Mouse (Mus musculus) CH12.LX (cell line): ENCODE results near the gene Spsb4. TPM values are rescaled to one million over a fixed set of nuclear protein-coding genes. Genes with fewer than 3 reads are reported as not detected.
A peak's percentile ranks its signal among the peaks of the same experiment; 100 is the strongest.

Experiments
- DNase-seq: peaks from one replicate; pipeline ENCODE4 v3.0.0-alpha.2; 2013; ENCODE audit errors: extremely low read depth
- H3K27ac ChIP-seq: 2 replicates; pipeline ENCODE4 v1.5.1; 2012; ENCODE audit warnings: low read depth, mild to moderate bottlenecking, control low read depth, moderate library complexity; ENCODE audit not compliant: insufficient read depth
- H3K27me3 ChIP-seq: replicated peaks from 2 replicates; pipeline ENCODE3; 2012; ENCODE audit warnings: inconsistent platforms
- H3K36me3 ChIP-seq, 2 experiments: replicated peaks in 1 of 2; 2 replicates each; pipeline versions ENCODE3 to v1.6.1; 2012; ENCODE audit warnings: inconsistent platforms in 1 of 2, low read length in 1 of 2, mild to moderate bottlenecking in 1 of 2, mixed read lengths in 1 of 2, moderate library complexity in 1 of 2; ENCODE audit not compliant: control insufficient read depth in 1 of 2, insufficient read depth in 1 of 2
- H3K4me1 ChIP-seq, 2 experiments: 2 replicates each; pipeline ENCODE4 v1.6.1; 2012; ENCODE audit warnings: inconsistent platforms in 1 of 2, moderate library complexity in 1 of 2; ENCODE audit not compliant: insufficient read depth in 2 of 2, control insufficient read depth in 1 of 2
- H3K4me2 ChIP-seq: 2 replicates; pipeline ENCODE4 v1.6.1; 2012; ENCODE audit warnings: low read depth, mild to moderate bottlenecking, control low read depth; ENCODE audit not compliant: poor library complexity, insufficient read depth, severe bottlenecking
- H3K4me3 ChIP-seq, 3 experiments: fragments of 150-350 bp in 1 of 3; sonication (generic) in 1 of 3; replicated peaks in 1 of 3; 2 replicates each; pipeline versions ENCODE3 to v1.5.1; 2011 to 2012; ENCODE audit warnings: low read depth in 2 of 3, low read length in 2 of 3, mild to moderate bottlenecking in 2 of 3, moderate library complexity in 2 of 3, control low read depth in 1 of 3, improper control_type of control experiment in 1 of 3, inconsistent platforms in 1 of 3, mixed read lengths in 1 of 3; ENCODE audit not compliant: poor library complexity in 1 of 3
- H3K79me2 ChIP-seq: replicated peaks from 2 replicates; pipeline ENCODE4 v1.6.1; 2012; ENCODE audit warnings: mild to moderate bottlenecking, moderate library complexity; ENCODE audit not compliant: control insufficient read depth, poor library complexity, insufficient read depth, severe bottlenecking; ENCODE audit errors: extremely low read depth
- H3K9ac ChIP-seq: 2 replicates; pipeline ENCODE4 v1.6.1; 2012; ENCODE audit warnings: low read depth, mild to moderate bottlenecking, control low read depth, moderate library complexity; ENCODE audit not compliant: insufficient read depth
- H3K9me3 ChIP-seq: replicated peaks from 2 replicates; pipeline ENCODE3; 2012; ENCODE audit warnings: low read length, inconsistent platforms, mixed read lengths
- CHD1 ChIP-seq: IDR thresholded peaks from 2 replicates; pipeline ENCODE4 v1.6.1; 2012; ENCODE audit warnings: low read depth, low read length, improper control_type of control experiment, inconsistent platforms
- CHD2 ChIP-seq: IDR thresholded peaks from 2 replicates; pipeline ENCODE4 v1.6.1; 2011; ENCODE audit warnings: low read length, improper control_type of control experiment
- CTCF ChIP-seq, 2 experiments: IDR thresholded peaks in 1 of 2; conservative IDR thresholded peaks in 1 of 2; 2 replicates each; pipeline ENCODE4 v1.5.1; 2011 to 2012; ENCODE audit warnings: low read depth in 2 of 2, low read length in 2 of 2, improper control_type of control experiment in 1 of 2, inconsistent platforms in 1 of 2, mild to moderate bottlenecking in 1 of 2, moderate library complexity in 1 of 2
- E2F4 ChIP-seq: IDR thresholded peaks from 2 replicates; pipeline ENCODE4 v1.6.1; 2011; ENCODE audit warnings: low read depth, low read length, improper control_type of control experiment; ENCODE audit not compliant: insufficient replicate concordance
- ELF1 ChIP-seq: IDR thresholded peaks from 2 replicates; pipeline ENCODE4 v1.6.1; 2014; ENCODE audit warnings: low read depth, mild to moderate bottlenecking, inconsistent platforms, low read length, improper control_type of control experiment
- EP300 ChIP-seq: IDR thresholded peaks from 2 replicates; pipeline ENCODE4 v1.6.1; 2011; ENCODE audit warnings: low read length, improper control_type of control experiment
- ETS1 ChIP-seq: conservative IDR thresholded peaks from 2 replicates; pipeline ENCODE4 v1.6.1; 2012; ENCODE audit warnings: low read depth, mild to moderate bottlenecking, inconsistent platforms, low read length, improper control_type of control experiment, moderate library complexity
- GABPA ChIP-seq: IDR thresholded peaks from 2 replicates; pipeline ENCODE4 v1.6.1; 2012; ENCODE audit warnings: low read depth, low read length, improper control_type of control experiment, inconsistent platforms; ENCODE audit not compliant: insufficient replicate concordance
- HCFC1 ChIP-seq: IDR thresholded peaks from 2 replicates; pipeline ENCODE4 v1.6.1; 2012; ENCODE audit warnings: low read depth, mild to moderate bottlenecking, inconsistent platforms, low read length, improper control_type of control experiment
- IRF4 ChIP-seq: IDR thresholded peaks from 2 replicates; pipeline ENCODE4 v1.6.1; 2014; ENCODE audit warnings: low read depth, mild to moderate bottlenecking, inconsistent platforms, low read length, improper control_type of control experiment
- KAT2A ChIP-seq: IDR thresholded peaks from 2 replicates; pipeline ENCODE4 v1.6.1; 2012; ENCODE audit warnings: low read length, improper control_type of control experiment, inconsistent platforms; ENCODE audit not compliant: insufficient replicate concordance
- MAX ChIP-seq: IDR thresholded peaks from 2 replicates; pipeline ENCODE4 v1.6.1; 2011; ENCODE audit warnings: low read length, improper control_type of control experiment
- MAZ ChIP-seq: IDR thresholded peaks from 2 replicates; pipeline ENCODE4 v1.6.1; 2012; ENCODE audit warnings: low read depth, mild to moderate bottlenecking, inconsistent platforms, low read length, improper control_type of control experiment, moderate library complexity
- MEF2A ChIP-seq: IDR thresholded peaks from 2 replicates; pipeline ENCODE4 v1.6.1; 2014; ENCODE audit warnings: low read depth, mild to moderate bottlenecking, inconsistent platforms, low read length, improper control_type of control experiment, borderline replicate concordance
- MXI1 ChIP-seq: IDR thresholded peaks from 2 replicates; pipeline ENCODE4 v1.6.1; 2011; ENCODE audit warnings: mild to moderate bottlenecking, low read depth, low read length, improper control_type of control experiment
- NRF1 ChIP-seq: IDR thresholded peaks from 2 replicates; pipeline ENCODE4 v1.6.1; 2014; ENCODE audit warnings: low read depth, mild to moderate bottlenecking, inconsistent platforms, low read length, improper control_type of control experiment, moderate library complexity
- SIN3A ChIP-seq: IDR thresholded peaks from 2 replicates; pipeline ENCODE4 v1.6.1; 2012; ENCODE audit warnings: low read length, improper control_type of control experiment, inconsistent platforms
- TBP ChIP-seq: conservative IDR thresholded peaks from 2 replicates; pipeline ENCODE4 v1.6.1; 2011; ENCODE audit warnings: low read depth, low read length, improper control_type of control experiment
- UBTF ChIP-seq: IDR thresholded peaks from 2 replicates; pipeline ENCODE4 v1.6.1; 2012; ENCODE audit warnings: low read depth, mild to moderate bottlenecking, inconsistent platforms, low read length, improper control_type of control experiment, moderate library complexity
- USF2 ChIP-seq: conservative IDR thresholded peaks from 2 replicates; pipeline ENCODE4 v1.6.1; 2011; ENCODE audit warnings: low read depth, low read length, improper control_type of control experiment
- ZKSCAN1 ChIP-seq: IDR thresholded peaks from 2 replicates; pipeline ENCODE4 v1.6.1; 2012; ENCODE audit warnings: low read depth, inconsistent platforms, low read length, improper control_type of control experiment, borderline replicate concordance
- ZNF384 ChIP-seq: IDR thresholded peaks from 2 replicates; pipeline ENCODE4 v1.6.1; 2012; ENCODE audit warnings: low read depth, low read length, improper control_type of control experiment, inconsistent platforms
- dilution Hi-C: fragments of 300-500 bp; cut with MboI; formaldehyde crosslinking; loops from 2 replicates; pipeline ENCODE4 v1.14.3; 2020; ENCODE audit warnings: low sequenced_read_pairs; ENCODE audit not compliant: extremely low pct_unique_long_range_greater_than_20kb, extremely low pct_ligation_motif_present
- in situ Hi-C: fragments of 300-500 bp; cut with MboI; formaldehyde crosslinking; loops from 3 replicates; pipeline ENCODE4 v1.14.3; 2019; ENCODE audit warnings: low sequenced_read_pairs, low pct_ligation_motif_present, low pct_unique_long_range_greater_than_20kb, mixed read lengths
- polyA plus RNA-seq: library from polyadenylated mRNA; unstranded; fragments of >175 nt; gene quantifications from 2 replicates; pipeline ENCODE4 v1.2.1, GENCODE M21; 2012; ENCODE audit warnings: low read depth; ENCODE audit not compliant: insufficient read length
- total RNA-seq, 2 experiments: library from RNA; depleted of rRNA; stranded (reverse); fragments of 300-350 nt in 1 of 2; fragments of >200 nt in 1 of 2; gene quantifications; 2 replicates each; pipeline ENCODE4 v1.2.3; 2012 to 2014

Gene Spsb4
- total and polyA plus RNA-seq, 3 experiments: not detected

DNA sequence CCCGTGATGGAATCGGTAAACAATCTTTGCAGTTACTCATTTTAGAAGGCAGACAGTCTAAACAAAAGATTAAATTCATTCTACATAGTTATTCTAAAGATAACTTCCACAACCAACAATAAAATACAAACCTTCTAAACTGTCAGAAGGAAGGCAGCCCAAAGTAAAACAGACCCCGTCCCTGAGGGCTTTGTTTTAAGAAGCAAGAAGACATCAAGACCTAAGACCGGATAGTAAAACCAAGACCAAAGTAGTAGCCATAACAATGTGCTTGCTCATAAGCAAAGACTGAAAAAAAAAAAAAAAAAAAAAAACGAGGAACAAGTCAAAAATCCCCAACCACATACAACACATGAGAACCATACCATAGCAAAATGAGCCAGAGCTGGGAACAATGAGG lies 15.5 kb downstream of the Spsb4 start:
- H3K36me3 ChIP-seq: no peaks in the 10 kb centered on the region
- DNase-seq: no peak
- H3K27ac ChIP-seq: no peak overlapping the region
- no peak overlapping the region for H3K4me3 ChIP-seq
- peaks cover 18% of the 10 kb centered on the region for H3K27me3 ChIP-seq
- dilution Hi-C loops: no loop called here
- H3K9me3 ChIP-seq: peaks cover 5% of the 10 kb centered on the region
- in situ Hi-C loops: no loop called here
- TF ChIP-seq ZNF384 (peak; percentile 81), CHD2 (no peak)
- TF ChIP-seq, all 38 proteins: peak for 1
- Histone ChIP-seq H3K4me1 (no peaks in the 10 kb centered on the region), H3K79me2 (no peaks in the 10 kb centered on the region), H3K9ac (no peak overlapping the region), H3K4me2 (no peak overlapping the region)

DNA sequence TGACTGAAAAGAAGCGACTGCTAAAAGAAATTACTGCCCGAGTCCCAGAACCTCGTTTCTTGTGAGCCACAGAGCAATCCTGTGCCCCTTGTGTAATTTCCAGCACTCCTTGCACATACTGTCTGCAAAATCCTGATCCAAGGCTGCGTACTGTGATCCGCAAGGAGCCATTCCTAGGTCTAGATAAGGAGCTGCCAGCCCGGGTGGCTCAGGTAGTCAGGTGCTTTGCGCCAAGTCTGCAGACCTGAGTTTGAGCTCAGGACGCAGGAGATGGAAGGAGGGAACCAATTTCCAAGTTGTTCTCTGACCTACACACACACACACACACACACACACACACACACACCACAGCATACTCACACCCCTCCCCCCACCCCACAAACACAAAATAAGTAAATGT lies 16.0 kb downstream of the Spsb4 start:
- TF ChIP-seq ELF1 (no peak), MXI1 (no peak), ETS1 (no peak), NRF1 (no peak), EP300 (no peak), GABPA (no peak), HCFC1 (no peak), ZKSCAN1 (no peak), MAX (no peak), SIN3A (no peak), UBTF (no peak), KAT2A (no peak)
- no peaks in the 10 kb centered on the region for H3K9me3 ChIP-seq
- H3K4me2 ChIP-seq: no peak overlapping the region
- dilution Hi-C loops (no loop called here), in situ Hi-C loops (no loop called here)
- DNase-seq: no peak
- H3K27me3 ChIP-seq: peaks cover 21% of the 10 kb centered on the region
- no peak overlapping the region for H3K9ac ChIP-seq
- H3K79me2 ChIP-seq: no peaks in the 10 kb centered on the region
- no peaks in the 10 kb centered on the region for H3K36me3 ChIP-seq
- no peak overlapping the region for H3K27ac ChIP-seq
- no peak overlapping the region for H3K4me3 ChIP-seq
- H3K4me1 ChIP-seq: no peaks in the 10 kb centered on the region

DNA sequence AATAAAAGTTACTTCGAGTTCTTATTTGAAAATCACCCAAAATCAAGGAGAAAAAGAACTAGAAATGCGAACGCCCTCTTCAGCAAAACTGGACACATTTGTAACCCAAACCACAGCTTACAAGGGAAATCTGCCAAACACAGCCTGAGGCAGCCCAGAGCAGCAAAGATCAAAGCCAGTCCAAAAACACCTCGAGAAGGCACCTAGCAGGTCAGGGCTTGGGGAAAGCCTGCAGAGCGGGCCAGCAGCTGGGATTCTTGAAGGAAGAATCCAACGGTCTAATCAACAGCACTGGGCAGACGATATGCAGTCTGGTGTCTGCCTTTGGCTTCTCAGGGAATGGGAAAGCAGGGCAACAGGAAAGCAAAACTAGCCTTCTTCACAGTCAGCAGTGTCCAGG lies 16.6 kb downstream of the Spsb4 start:
- Histone ChIP-seq H3K27ac (no peak overlapping the region), H3K4me2 (no peak overlapping the region), H3K27me3 (peaks cover 26% of the 10 kb centered on the region), H3K4me1 (no peaks in the 10 kb centered on the region), H3K9ac (no peak overlapping the region), H3K4me3 (no peak overlapping the region), H3K79me2 (no peaks in the 10 kb centered on the region), H3K36me3 (no peaks in the 10 kb centered on the region), H3K9me3 (no peaks in the 10 kb centered on the region)
- in situ Hi-C loops: no loop called here
- DNase-seq: no peak
- dilution Hi-C loops: no loop called here
- TF ChIP-seq SIN3A: no peak
- no peak for TF ChIP-seq NRF1
- TF ChIP-seq USF2: no peak
- TF ChIP-seq IRF4: no peak
- no peak for TF ChIP-seq MXI1
- TF ChIP-seq MEF2A: no peak
- TF ChIP-seq CHD1: no peak
- no peak for TF ChIP-seq KAT2A
- no peak for TF ChIP-seq GABPA
- TF ChIP-seq CTCF (conservative IDR thresholded peaks at IDR 0.05 in 1 of 2, IDR thresholded peaks at IDR 0.05 in 1 of 2; ENCODE audit: low read depth in 2 of 2, low read length in 2 of 2): no peak
- TF ChIP-seq ZNF384: no peak
- no peak for TF ChIP-seq EP300
- TF ChIP-seq MAZ: no peak
- TF ChIP-seq TBP: no peak
- no peak for TF ChIP-seq E2F4
